Mouse (Mus musculus): ENCODE data around the gene Rapgef2. TPM values are rescaled to one million over a fixed set of nuclear protein-coding genes. Genes with fewer than 3 reads are reported as not detected.

Rapgef2 gene
- polyA plus RNA-seq, 1 experiment, result 0.01 TPM

- H3K36me3 ChIP-seq (ENCODE audit: control insufficient read depth), result no peaks in the 10 kb centered on the region
- H3K27me3 ChIP-seq (ENCODE audit: control insufficient read depth), result no peaks in the 10 kb centered on the region
- H3K4me1 ChIP-seq (ENCODE audit: control insufficient read depth), result peaks cover 2% of the 10 kb centered on the region
- H3K4me3 ChIP-seq (replicated peaks), result no peak overlapping the region
- H3K9me3 ChIP-seq (ENCODE audit: control insufficient read depth, low read length), result no peaks in the 10 kb centered on the region
- TF ChIP-seq TAL1 (IDR thresholded peaks at IDR 0.05; ENCODE audit: low read length), result no peak
- TF ChIP-seq GATA1 (IDR thresholded peaks at IDR 0.05; ENCODE audit: low read length), result no peak
These were observed 64.8 kb downstream of the Rapgef2 start for GRCm38 (mm10) chr3:79221296-79222191.

GRCm38 (mm10) chr3:79219144-79219930, 67.0 kb downstream of the Rapgef2 start:
- no peak for TF ChIP-seq GATA1 (IDR thresholded peaks at IDR 0.05; ENCODE audit: low read length)
- TF ChIP-seq TAL1 (IDR thresholded peaks at IDR 0.05; ENCODE audit: low read length), result no peak
- H3K27me3 ChIP-seq (ENCODE audit: control insufficient read depth), result no peaks in the 10 kb centered on the region
- no peaks in the 10 kb centered on the region for H3K4me1 ChIP-seq (ENCODE audit: control insufficient read depth)
- H3K36me3 ChIP-seq (ENCODE audit: control insufficient read depth), result no peaks in the 10 kb centered on the region
- H3K4me3 ChIP-seq (replicated peaks), result no peak overlapping the region
- H3K9me3 ChIP-seq (ENCODE audit: control insufficient read depth, low read length), result no peaks in the 10 kb centered on the region

GRCm38 (mm10) chr3:79218566-79219051, 67.7 kb downstream of the Rapgef2 start:
- Histone ChIP-seq H3K27me3 (ENCODE audit: control insufficient read depth) (no peaks in the 10 kb centered on the region), H3K4me1 (ENCODE audit: control insufficient read depth) (no peaks in the 10 kb centered on the region), H3K9me3 (ENCODE audit: control insufficient read depth, low read length) (no peaks in the 10 kb centered on the region), H3K36me3 (ENCODE audit: control insufficient read depth) (no peaks in the 10 kb centered on the region), H3K4me3 (replicated peaks) (no peak overlapping the region)
- TF ChIP-seq TAL1 (IDR thresholded peaks at IDR 0.05; ENCODE audit: low read length) (no peak), GATA1 (IDR thresholded peaks at IDR 0.05; ENCODE audit: low read length) (no peak)

- H3K36me3 ChIP-seq (ENCODE audit: control insufficient read depth), result no peaks in the 10 kb centered on the region
- H3K4me1 ChIP-seq (ENCODE audit: control insufficient read depth), result no peaks in the 10 kb centered on the region
- no peaks in the 10 kb centered on the region for H3K27me3 ChIP-seq (ENCODE audit: control insufficient read depth)
- TF ChIP-seq GATA1 (IDR thresholded peaks at IDR 0.05; ENCODE audit: low read length), result no peak
- TF ChIP-seq TAL1 (IDR thresholded peaks at IDR 0.05; ENCODE audit: low read length), result no peak
- H3K4me3 ChIP-seq (replicated peaks), result no peak overlapping the region
- no peaks in the 10 kb centered on the region for H3K9me3 ChIP-seq (ENCODE audit: control insufficient read depth, low read length)
These were observed 76.1 kb downstream of the Rapgef2 start for GRCm38 (mm10) chr3:79210243-79210642.

GRCm38 (mm10) chr3:79207216-79207615, 79.1 kb downstream of the Rapgef2 start:
- Histone ChIP-seq H3K4me3 (replicated peaks) (no peak overlapping the region), H3K4me1 (ENCODE audit: control insufficient read depth) (peaks cover 7% of the 10 kb centered on the region), H3K9me3 (ENCODE audit: control insufficient read depth, low read length) (no peaks in the 10 kb centered on the region), H3K27me3 (ENCODE audit: control insufficient read depth) (no peaks in the 10 kb centered on the region), H3K36me3 (ENCODE audit: control insufficient read depth) (no peaks in the 10 kb centered on the region)
- TF ChIP-seq TAL1 (IDR thresholded peaks at IDR 0.05; ENCODE audit: low read length) (no peak), GATA1 (IDR thresholded peaks at IDR 0.05; ENCODE audit: low read length) (no peak)

GRCm38 (mm10) chr3:79206524-79206923, 79.8 kb downstream of the Rapgef2 start:
- no peaks in the 10 kb centered on the region for H3K36me3 ChIP-seq (ENCODE audit: control insufficient read depth)
- H3K9me3 ChIP-seq (ENCODE audit: control insufficient read depth, low read length), result no peaks in the 10 kb centered on the region
- TF ChIP-seq GATA1 (IDR thresholded peaks at IDR 0.05; ENCODE audit: low read length), result no peak
- TF ChIP-seq TAL1 (IDR thresholded peaks at IDR 0.05; ENCODE audit: low read length), result no peak
- H3K4me3 ChIP-seq (replicated peaks), result no peak overlapping the region
- H3K4me1 ChIP-seq (ENCODE audit: control insufficient read depth), result peaks cover 7% of the 10 kb centered on the region
- H3K27me3 ChIP-seq (ENCODE audit: control insufficient read depth), result no peaks in the 10 kb centered on the region

GRCm38 (mm10) chr3:79205981-79206380, 80.3 kb downstream of the Rapgef2 start:
- H3K4me3 ChIP-seq (replicated peaks), result no peak overlapping the region
- H3K4me1 ChIP-seq (ENCODE audit: control insufficient read depth), result peaks cover 7% of the 10 kb centered on the region
- no peaks in the 10 kb centered on the region for H3K9me3 ChIP-seq (ENCODE audit: control insufficient read depth, low read length)
- TF ChIP-seq GATA1 (IDR thresholded peaks at IDR 0.05; ENCODE audit: low read length) (no peak), TAL1 (IDR thresholded peaks at IDR 0.05; ENCODE audit: low read length) (no peak)
- no peaks in the 10 kb centered on the region for H3K27me3 ChIP-seq (ENCODE audit: control insufficient read depth)
- no peaks in the 10 kb centered on the region for H3K36me3 ChIP-seq (ENCODE audit: control insufficient read depth)

- Histone ChIP-seq H3K27me3 (ENCODE audit: control insufficient read depth) (no peaks in the 10 kb centered on the region), H3K4me1 (ENCODE audit: control insufficient read depth) (peaks cover 7% of the 10 kb centered on the region), H3K36me3 (ENCODE audit: control insufficient read depth) (no peaks in the 10 kb centered on the region), H3K4me3 (replicated peaks) (no peak overlapping the region), H3K9me3 (ENCODE audit: control insufficient read depth, low read length) (no peaks in the 10 kb centered on the region)
- TF ChIP-seq TAL1 (IDR thresholded peaks at IDR 0.05; ENCODE audit: low read length) (no peak), GATA1 (IDR thresholded peaks at IDR 0.05; ENCODE audit: low read length) (no peak)
These were observed 81.2 kb downstream of the Rapgef2 start for GRCm38 (mm10) chr3:79205112-79205511.

GRCm38 (mm10) chr3:79204261-79204660, 82.1 kb downstream of the Rapgef2 start:
- TF ChIP-seq GATA1 (IDR thresholded peaks at IDR 0.05; ENCODE audit: low read length), result no peak
- TF ChIP-seq TAL1 (IDR thresholded peaks at IDR 0.05; ENCODE audit: low read length), result no peak
- Histone ChIP-seq H3K9me3 (ENCODE audit: control insufficient read depth, low read length) (no peaks in the 10 kb centered on the region), H3K4me3 (replicated peaks) (no peak overlapping the region), H3K36me3 (ENCODE audit: control insufficient read depth) (no peaks in the 10 kb centered on the region), H3K27me3 (ENCODE audit: control insufficient read depth) (no peaks in the 10 kb centered on the region), H3K4me1 (ENCODE audit: control insufficient read depth) (peaks cover 7% of the 10 kb centered on the region)
